Mouse (Mus musculus) intestine, embryonic 15.5 days (tissue): ENCODE data around the gene Cenpa. TPM values are rescaled to one million over a fixed set of nuclear protein-coding genes. Genes with fewer than 3 reads are reported as not detected.
A peak's percentile ranks its signal among the peaks of the same experiment; 100 is the strongest.
"Not testable (repeated sequence)": the region's sequence is repeated elsewhere in the genome, so short reads cannot be mapped to it uniquely, and the experiment has no call there.

ENCODE experiments used
- ATAC-seq: fragments of 200-750 bp; cut with Nextera tagmentation; 2 replicates; pipeline ENCODE4 v1.8.0; 2017; ENCODE audit warnings: moderate TSS enrichment, moderate library complexity
- H3K27ac ChIP-seq: fragments of 300-500 bp; sonication (generic); 2 replicates; pipeline ENCODE4 v1.5.1; 2015; ENCODE audit warnings: mild to moderate bottlenecking, inconsistent platforms
- H3K27me3 ChIP-seq: fragments of 300-500 bp; sonication (generic); replicated peaks from 2 replicates; pipeline ENCODE4 v1.6.1; 2015; ENCODE audit warnings: inconsistent platforms
- H3K36me3 ChIP-seq: fragments of 300-500 bp; sonication (generic); 2 replicates; pipeline ENCODE4 v1.6.1; 2015; ENCODE audit warnings: inconsistent platforms
- H3K4me1 ChIP-seq: fragments of 300-500 bp; sonication (generic); replicated peaks from 2 replicates; pipeline ENCODE4 v1.6.1; 2015; ENCODE audit warnings: inconsistent platforms
- H3K4me2 ChIP-seq: fragments of 300-500 bp; sonication (generic); replicated peaks from 2 replicates; pipeline ENCODE4 v1.6.1; 2015; ENCODE audit warnings: mild to moderate bottlenecking, inconsistent platforms
- H3K4me3 ChIP-seq: fragments of 300-500 bp; sonication (generic); replicated peaks from 2 replicates; pipeline ENCODE4 v1.5.1; 2015; ENCODE audit warnings: inconsistent platforms
- H3K9ac ChIP-seq: fragments of 300-500 bp; sonication (generic); 2 replicates; pipeline ENCODE4 v1.6.1; 2015; ENCODE audit warnings: inconsistent platforms
- H3K9me3 ChIP-seq: fragments of 300-500 bp; sonication (generic); 2 replicates; pipeline ENCODE4 v1.6.1; 2016; ENCODE audit warnings: inconsistent platforms
- WGBS: fragments of 180-500 bp; shearing (Covaris S2); methylation state at CpG from one replicate; pipeline ENCODE4 v1.1.7; 2015; 5-methylcytosine and 5-hydroxymethylcytosine counted together
- polyA plus RNA-seq: library from polyadenylated mRNA; unstranded; fragments of >200 nt; fragmentation: Nextera tagmentation; extraction: Ambion mirVana; gene quantifications from 2 replicates; pipeline ENCODE4 v1.2.1, GENCODE M21; 2015

Cenpa gene
- polyA plus RNA-seq, 1 experiment from 2014 or later, result 224 TPM

- no peak overlapping the region for H3K9ac ChIP-seq
- H3K36me3 ChIP-seq, result no peaks in the 10 kb centered on the region
- no peaks in the 10 kb centered on the region for H3K9me3 ChIP-seq
- no peak for ATAC-seq
- H3K4me2 ChIP-seq, result no peak overlapping the region
- no peak overlapping the region for H3K27ac ChIP-seq
- no peaks in the 10 kb centered on the region for H3K4me1 ChIP-seq
- H3K27me3 ChIP-seq, result peaks cover 2% of the 10 kb centered on the region; the same call in 1 of the 2 replicates
- no peak overlapping the region for H3K4me3 ChIP-seq
- 78% methylated on average over 8 of the region's 8 CpGs for WGBS
Observed at GRCm38 (mm10) chr5:30700361-30701000, 33.9 kb downstream of the Cenpa start.

- H3K36me3 ChIP-seq, H3K9me3 ChIP-seq, H3K27me3 ChIP-seq, H3K9ac ChIP-seq, H3K27ac ChIP-seq, H3K4me3 ChIP-seq, H3K4me2 ChIP-seq, ATAC-seq, H3K4me1 ChIP-seq: not testable (repeated sequence)
- WGBS, result 39% methylated on average over 4 of the region's 4 CpGs
Observed at GRCm38 (mm10) chr5:30701373-30701772, 34.8 kb downstream of the Cenpa start.

GRCm38 (mm10) chr5:30701866-30702265, 35.3 kb downstream of the Cenpa start:
- no peak overlapping the region for H3K4me3 ChIP-seq
- peaks cover 3% of the 10 kb centered on the region; the same call in 1 of the 2 replicates for H3K27me3 ChIP-seq
- no peak overlapping the region for H3K4me2 ChIP-seq
- 86% methylated on average over 3 of the region's 3 CpGs for WGBS
- ATAC-seq, result no peak
- H3K27ac ChIP-seq, result no peak overlapping the region
- no peak overlapping the region for H3K9ac ChIP-seq
- no peaks in the 10 kb centered on the region for H3K36me3 ChIP-seq
- H3K9me3 ChIP-seq, result no peaks in the 10 kb centered on the region
- no peaks in the 10 kb centered on the region for H3K4me1 ChIP-seq

GRCm38 (mm10) chr5:30709744-30710383, 43.3 kb downstream of the Cenpa start:
- Histone ChIP-seq H3K9ac (no peak overlapping the region), H3K9me3 (no peaks in the 10 kb centered on the region), H3K27me3 (peaks cover 44% of the 10 kb centered on the region), H3K36me3 (no peaks in the 10 kb centered on the region), H3K27ac (no peak overlapping the region), H3K4me2 (no peak overlapping the region), H3K4me1 (peaks cover 28% of the 10 kb centered on the region), H3K4me3 (no peak overlapping the region)
- 0 out of 2 replicates have a peak, but pooled peaks have one; percentile 15 for ATAC-seq
- 10% methylated on average over 13 of the region's 13 CpGs for WGBS

- 25% methylated on average over 8 of the region's 8 CpGs for WGBS
- Histone ChIP-seq H3K4me2 (peak overlapping the region; percentile 96; the same call in 1 of the 2 replicates), H3K36me3 (no peaks in the 10 kb centered on the region), H3K9me3 (no peaks in the 10 kb centered on the region), H3K27me3 (peaks cover 48% of the 10 kb centered on the region), H3K9ac (no peak overlapping the region), H3K27ac (no peak overlapping the region), H3K4me3 (no peak overlapping the region), H3K4me1 (peaks cover 28% of the 10 kb centered on the region)
- no peak for ATAC-seq
Observed at GRCm38 (mm10) chr5:30710486-30710885, 43.9 kb downstream of the Cenpa start.

GRCm38 (mm10) chr5:30711147-30712001, 44.8 kb downstream of the Cenpa start, which contains the start of gene Dpysl5:
TSS of gene Dpysl5 (plus strand) at chr5:30711564.
- peak; percentile 95 for ATAC-seq
- Histone ChIP-seq H3K4me3 (peak within 1 kb of the TSS; percentile 52), H3K9ac (peak within 1 kb of the TSS; percentile 54), H3K36me3 (no peaks in the 10 kb centered on the region), H3K4me2 (peak within 1 kb of the TSS; percentile 96), H3K4me1 (peaks cover 28% of the 10 kb centered on the region), H3K9me3 (no peaks in the 10 kb centered on the region), H3K27ac (no peak within 1 kb of the TSS), H3K27me3 (peaks cover 48% of the 10 kb centered on the region)
- WGBS, result under 1% methylated on average over 70 of the region's 71 CpGs

GRCm38 (mm10) chr5:30712002-30712390, 45.4 kb downstream of the Cenpa start:
- Histone ChIP-seq H3K4me3 (peak overlapping the region; percentile 52), H3K4me2 (peak overlapping the region; percentile 96), H3K9ac (peak overlapping the region; percentile 54), H3K27me3 (peaks cover 46% of the 10 kb centered on the region), H3K9me3 (no peaks in the 10 kb centered on the region), H3K4me1 (peaks cover 28% of the 10 kb centered on the region), H3K27ac (no peak overlapping the region), H3K36me3 (no peaks in the 10 kb centered on the region)
- WGBS, result under 1% methylated on average over 14 of the region's 14 CpGs
- peak; percentile 15 for ATAC-seq

GRCm38 (mm10) chr5:30712441-30713298, 46.1 kb downstream of the Cenpa start:
- Histone ChIP-seq H3K9me3 (no peaks in the 10 kb centered on the region), H3K36me3 (no peaks in the 10 kb centered on the region), H3K27ac (no peak overlapping the region), H3K9ac (peak overlapping the region; percentile 54), H3K4me2 (peak overlapping the region; percentile 96), H3K27me3 (peaks cover 45% of the 10 kb centered on the region), H3K4me3 (peak overlapping the region; percentile 52), H3K4me1 (peaks cover 28% of the 10 kb centered on the region)
- WGBS, result 1% methylated on average over 42 of the region's 43 CpGs
- peak; percentile 22 for ATAC-seq

- Histone ChIP-seq H3K27ac (no peak overlapping the region), H3K4me1 (peaks cover 28% of the 10 kb centered on the region), H3K4me2 (peak overlapping the region; percentile 96), H3K4me3 (peak overlapping the region; percentile 52), H3K9me3 (no peaks in the 10 kb centered on the region), H3K9ac (peak overlapping the region; percentile 54), H3K27me3 (peaks cover 45% of the 10 kb centered on the region), H3K36me3 (no peaks in the 10 kb centered on the region)
- 1% methylated on average over 20 of the region's 20 CpGs for WGBS
- no peak for ATAC-seq
Observed at GRCm38 (mm10) chr5:30713299-30713675, 46.7 kb downstream of the Cenpa start.

GRCm38 (mm10) chr5:30713691-30714090, 47.1 kb downstream of the Cenpa start:
- no peak for ATAC-seq

GRCm38 (mm10) chr5:30716311-30716710, 49.7 kb downstream of the Cenpa start:
- H3K4me3 ChIP-seq, result no peak overlapping the region
- H3K9ac ChIP-seq, result no peak overlapping the region
- no peaks in the 10 kb centered on the region for H3K9me3 ChIP-seq
- WGBS, result 93% methylated on average over 2 of the region's 2 CpGs
- peaks cover 22% of the 10 kb centered on the region for H3K4me1 ChIP-seq
- H3K4me2 ChIP-seq, result no peak overlapping the region
- H3K36me3 ChIP-seq, result no peaks in the 10 kb centered on the region
- no peak overlapping the region for H3K27ac ChIP-seq
- ATAC-seq, result no peak
- H3K27me3 ChIP-seq, result peaks cover 32% of the 10 kb centered on the region

More at GRCm38 (mm10) chr5:30713691-30714090, 47.1 kb downstream of the Cenpa start:
- Histone ChIP-seq H3K9ac (peak overlapping the region; percentile 54; the same call in 1 of the 2 replicates), H3K4me3 (peak overlapping the region; percentile 52), H3K4me2 (peak overlapping the region; percentile 96), H3K36me3 (no peaks in the 10 kb centered on the region), H3K27ac (no peak overlapping the region), H3K27me3 (peaks cover 45% of the 10 kb centered on the region), H3K4me1 (peaks cover 28% of the 10 kb centered on the region), H3K9me3 (no peaks in the 10 kb centered on the region)
- 20% methylated on average over 11 of the region's 11 CpGs for WGBS
